Mouse (Mus musculus) stomach, embryonic 15.5 days (tissue): ENCODE results near the gene Rpl35. TPM values are rescaled to one million over a fixed set of nuclear protein-coding genes. Genes with fewer than 3 reads are reported as not detected.

Experiments used
- ATAC-seq: fragments of 200-750 bp; cut with Nextera tagmentation; 2 replicates; pipeline ENCODE4 v1.8.0; 2017; ENCODE audit warnings: low read depth, moderate number of reproducible peaks, moderate TSS enrichment; ENCODE audit not compliant: insufficient read depth, low FRiP score
- H3K27ac ChIP-seq: fragments of 300-500 bp; sonication (generic); 2 replicates; pipeline ENCODE4 v1.5.1; 2015; ENCODE audit warnings: mild to moderate bottlenecking, inconsistent platforms
- H3K27me3 ChIP-seq: fragments of 300-500 bp; sonication (generic); replicated peaks from 2 replicates; pipeline ENCODE4 v1.6.1; 2015; ENCODE audit warnings: inconsistent platforms
- H3K36me3 ChIP-seq: fragments of 300-500 bp; sonication (generic); 2 replicates; pipeline ENCODE4 v1.6.1; 2015; ENCODE audit warnings: inconsistent platforms
- H3K4me1 ChIP-seq: fragments of 300-500 bp; sonication (generic); 2 replicates; pipeline ENCODE4 v1.6.1; 2015; ENCODE audit warnings: inconsistent platforms
- H3K4me2 ChIP-seq: fragments of 300-500 bp; sonication (generic); 2 replicates; pipeline ENCODE4 v1.6.1; 2015; ENCODE audit warnings: mild to moderate bottlenecking, inconsistent platforms
- H3K4me3 ChIP-seq: fragments of 300-500 bp; sonication (generic); replicated peaks from 2 replicates; pipeline ENCODE4 v1.5.1; 2015; ENCODE audit warnings: inconsistent platforms
- H3K9ac ChIP-seq: fragments of 300-500 bp; sonication (generic); 2 replicates; pipeline ENCODE4 v1.6.1; 2015; ENCODE audit warnings: inconsistent platforms
- H3K9me3 ChIP-seq: fragments of 300-500 bp; sonication (generic); 2 replicates; pipeline ENCODE4 v1.6.1; 2016; ENCODE audit warnings: inconsistent platforms
- WGBS: fragments of 180-500 bp; shearing (Covaris S2); methylation state at CpG from one replicate; pipeline ENCODE4 v1.1.7; 2015; 5-methylcytosine and 5-hydroxymethylcytosine counted together
- polyA plus RNA-seq: library from polyadenylated mRNA; unstranded; fragments of >200 nt; fragmentation: Nextera tagmentation; extraction: Ambion mirVana; gene quantifications from 2 replicates; pipeline ENCODE4 v1.2.1, GENCODE M21; 2015

The Rpl35 gene
- polyA plus RNA-seq, 1 experiment from 2014 or later = 861 TPM

DNA sequence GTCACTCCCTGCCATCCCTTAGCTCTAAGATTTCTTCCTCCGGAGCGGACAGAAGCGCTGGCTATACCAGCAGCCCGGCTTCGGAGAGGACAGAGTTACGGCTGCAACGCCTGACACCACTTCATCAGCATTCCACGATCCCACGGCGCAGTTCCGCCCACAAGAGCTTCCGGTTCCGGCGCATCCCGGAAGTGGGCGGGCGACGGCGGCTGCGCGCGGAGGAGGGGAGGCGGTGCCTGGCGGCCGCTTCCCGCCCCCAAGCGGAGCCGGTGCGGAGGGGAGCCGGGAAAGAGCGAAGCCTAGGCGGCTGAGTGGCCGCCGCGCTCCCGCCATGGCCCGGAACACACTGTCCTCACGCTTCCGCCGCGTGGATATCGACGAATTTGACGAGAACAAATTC is 2.4 kb upstream of the Rpl35 start:
- no peaks in the 10 kb centered on the region for H3K9me3 ChIP-seq
- peak overlapping the region; percentile 96 for H3K27ac ChIP-seq
- H3K27me3 ChIP-seq = no peaks in the 10 kb centered on the region
- under 1% methylated on average over 44 of the region's 44 CpGs for WGBS
- H3K4me2 ChIP-seq = peak overlapping the region; percentile 83
- ATAC-seq = peak; percentile 85
- peak overlapping the region; percentile 92 for H3K9ac ChIP-seq
- peaks cover 34% of the 10 kb centered on the region for H3K4me1 ChIP-seq
- peak overlapping the region; percentile 93 for H3K4me3 ChIP-seq
- H3K36me3 ChIP-seq = peaks cover 10% of the 10 kb centered on the region

DNA sequence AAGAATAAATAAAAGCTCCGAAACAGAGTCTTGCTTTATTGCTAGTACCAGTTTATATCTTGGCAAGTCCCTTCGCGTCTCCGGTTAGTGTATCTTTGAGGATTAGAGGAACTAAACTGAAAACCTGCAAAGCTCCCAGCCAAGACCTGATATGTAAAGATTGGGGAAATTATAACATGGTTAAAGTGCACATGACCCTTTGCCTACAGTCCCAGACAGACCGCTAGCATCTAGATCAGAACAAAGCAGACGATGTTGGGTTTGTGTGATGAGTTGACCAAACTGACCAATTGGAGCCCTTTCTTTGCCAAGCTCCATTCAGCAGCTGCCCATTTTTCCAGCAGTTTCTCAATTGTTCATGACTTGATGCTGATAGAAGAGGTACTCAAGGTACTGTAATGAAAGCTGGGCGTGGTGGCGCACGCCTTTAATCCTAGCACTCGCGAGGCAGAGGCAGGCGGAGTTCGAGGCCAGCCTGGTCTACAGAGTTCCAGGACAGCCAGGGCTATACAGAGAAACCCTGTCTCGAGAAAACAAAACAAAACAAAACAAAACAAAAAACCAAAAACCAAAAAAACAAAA is 816 bp upstream of the Rpl35 start:
- no peak overlapping the region for H3K27ac ChIP-seq
- H3K9ac ChIP-seq = no peak overlapping the region
- no peaks in the 10 kb centered on the region for H3K9me3 ChIP-seq
- WGBS = 83% methylated on average over 14 of the region's 14 CpGs
- ATAC-seq = no peak
- H3K27me3 ChIP-seq = no peaks in the 10 kb centered on the region
- peak overlapping the region; percentile 77 for H3K4me2 ChIP-seq
- peaks cover 42% of the 10 kb centered on the region for H3K4me1 ChIP-seq
- H3K4me3 ChIP-seq = peak overlapping the region; percentile 77
- peaks cover 21% of the 10 kb centered on the region for H3K36me3 ChIP-seq

GRCm38 (mm10) chr2:39004880-39005435 is 466 bp downstream of the Rpl35 start, which contains the start of gene Arpc5l:
Gene Arpc5l, plus strand, starts transcription at chr2:39005348.
- peak within 1 kb of the TSS; percentile 77 for H3K4me2 ChIP-seq
- H3K36me3 ChIP-seq = peaks cover 26% of the 10 kb centered on the region
- peak within 1 kb of the TSS; percentile 88 for H3K27ac ChIP-seq
- peak within 1 kb of the TSS; percentile 77 for H3K4me3 ChIP-seq
- H3K9me3 ChIP-seq = no peaks in the 10 kb centered on the region
- H3K9ac ChIP-seq = peak within 1 kb of the TSS; percentile 86
- ATAC-seq = peak; percentile 87
- H3K4me1 ChIP-seq = peaks cover 42% of the 10 kb centered on the region
- WGBS = under 1% methylated on average over 58 of the region's 58 CpGs
- H3K27me3 ChIP-seq = no peaks in the 10 kb centered on the region

- no peak for ATAC-seq
- Histone ChIP-seq H3K4me3 (peak overlapping the region; percentile 77), H3K36me3 (peaks cover 26% of the 10 kb centered on the region), H3K9me3 (no peaks in the 10 kb centered on the region), H3K27ac (peak overlapping the region; percentile 88), H3K9ac (peak overlapping the region; percentile 86), H3K27me3 (no peaks in the 10 kb centered on the region), H3K4me1 (peaks cover 38% of the 10 kb centered on the region), H3K4me2 (peak overlapping the region; percentile 77)
- 0% methylated on average over 11 of the region's 11 CpGs for WGBS
These were observed 1.1 kb downstream of the Rpl35 start for GRCm38 (mm10) chr2:39004372-39004771.

DNA sequence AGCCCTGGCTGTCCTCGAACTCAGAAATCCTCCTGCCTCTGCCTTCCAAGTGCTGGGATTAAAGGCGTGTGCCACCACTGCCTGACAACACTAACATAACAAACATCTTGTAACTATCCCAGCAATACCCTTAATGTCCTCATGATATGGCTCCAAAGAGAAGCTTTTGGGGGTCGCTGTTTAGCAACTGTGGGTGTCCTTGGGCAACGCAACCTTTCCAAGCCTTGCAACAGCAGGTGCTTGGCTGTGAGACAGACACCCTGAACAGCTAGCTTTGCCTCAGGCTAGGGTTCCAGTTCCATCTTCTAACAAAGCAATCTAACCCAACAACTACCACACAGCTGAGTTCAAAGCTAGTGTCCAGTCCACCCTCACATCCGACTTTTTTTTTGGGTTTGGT is 1.9 kb downstream of the Rpl35 start:
- Histone ChIP-seq H3K36me3 (peaks cover 26% of the 10 kb centered on the region), H3K9me3 (no peaks in the 10 kb centered on the region), H3K9ac (peak overlapping the region; percentile 86; the same call in 1 of the 2 replicates), H3K27ac (no peak overlapping the region), H3K27me3 (no peaks in the 10 kb centered on the region), H3K4me3 (peak overlapping the region; percentile 77), H3K4me1 (peaks cover 34% of the 10 kb centered on the region), H3K4me2 (peak overlapping the region; percentile 77)
- ATAC-seq = no peak
- WGBS = 61% methylated on average over 5 of the region's 5 CpGs

GRCm38 (mm10) chr2:39003106-39003505 is 2.3 kb downstream of the Rpl35 start:
- Histone ChIP-seq H3K4me1 (peaks cover 38% of the 10 kb centered on the region), H3K9ac (no peak overlapping the region), H3K27ac (no peak overlapping the region), H3K4me2 (peak overlapping the region; percentile 77), H3K9me3 (no peaks in the 10 kb centered on the region), H3K4me3 (peak overlapping the region; percentile 77), H3K36me3 (peaks cover 26% of the 10 kb centered on the region), H3K27me3 (no peaks in the 10 kb centered on the region)
- WGBS = 49% methylated on average over 8 of the region's 8 CpGs
- ATAC-seq = no peak

- no peak for ATAC-seq
- H3K36me3 ChIP-seq = peaks cover 26% of the 10 kb centered on the region
- peaks cover 35% of the 10 kb centered on the region for H3K4me1 ChIP-seq
These were observed 3.6 kb downstream of the Rpl35 start for GRCm38 (mm10) chr2:39001866-39002265.

DNA sequence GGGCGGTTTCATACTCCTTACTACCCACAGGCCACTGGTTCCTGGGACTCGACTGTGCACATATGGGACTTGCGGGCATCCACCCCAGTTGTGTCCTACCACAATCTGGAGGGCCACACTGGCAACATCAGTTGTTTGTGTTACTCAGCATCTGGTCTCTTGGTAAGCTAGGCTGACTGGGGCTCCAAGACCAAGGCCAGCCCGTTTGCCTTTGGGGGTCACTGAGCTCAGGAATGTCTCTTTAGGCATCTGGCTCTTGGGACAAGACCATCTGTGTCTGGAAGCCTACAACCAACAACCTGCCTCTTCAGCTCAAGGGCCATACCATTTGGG is 4.9 kb downstream of the Rpl35 start:
- 83% methylated on average over 4 of the region's 4 CpGs for WGBS
- no peak overlapping the region for H3K27ac ChIP-seq
- ATAC-seq = no peak

More at GRCm38 (mm10) chr2:39001866-39002265, 3.6 kb downstream of the Rpl35 start:
- Histone ChIP-seq H3K9me3 (no peaks in the 10 kb centered on the region), H3K27me3 (no peaks in the 10 kb centered on the region), H3K27ac (no peak overlapping the region), H3K4me3 (no peak overlapping the region), H3K4me2 (no peak overlapping the region; the same call in 1 of the 2 replicates), H3K9ac (no peak overlapping the region)
- 74% methylated on average over 3 of the region's 3 CpGs for WGBS

DNA sequence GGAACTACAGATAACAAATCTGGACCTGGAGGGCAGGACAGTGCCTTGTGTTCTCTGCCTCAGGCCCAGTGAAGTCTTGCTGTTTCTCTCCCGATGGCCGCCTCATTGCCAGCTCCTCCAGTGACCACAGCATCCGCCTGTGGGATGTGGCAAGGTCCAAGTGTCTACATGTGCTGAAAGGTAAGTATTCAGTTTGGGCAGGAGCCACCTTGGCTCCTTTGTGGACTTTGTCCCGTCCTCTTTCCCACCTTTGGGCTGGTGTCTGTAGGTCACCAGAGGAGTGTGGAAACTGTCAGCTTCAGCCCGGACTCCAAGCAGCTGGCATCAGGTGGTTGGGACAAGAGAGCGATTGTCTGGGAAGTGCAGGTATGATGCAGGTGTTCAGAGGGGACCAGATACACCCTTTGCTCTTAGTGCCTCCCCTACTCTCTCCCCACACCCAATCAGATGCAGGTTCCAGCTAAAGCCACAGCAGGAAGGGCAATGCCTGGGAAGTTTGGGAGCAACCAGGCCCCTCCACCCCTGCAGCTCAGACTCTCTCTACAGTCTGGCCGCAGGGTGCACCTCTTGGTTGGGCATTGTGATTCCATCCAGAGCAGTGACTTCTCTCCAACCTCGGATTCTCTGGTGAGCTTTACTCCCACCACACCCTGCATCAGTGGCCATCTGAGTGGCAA is 5.4 kb downstream of the Rpl35 start:
- no peak overlapping the region for H3K4me3 ChIP-seq
- no peak for ATAC-seq
- peaks cover 28% of the 10 kb centered on the region for H3K4me1 ChIP-seq
- no peaks in the 10 kb centered on the region for H3K9me3 ChIP-seq
- H3K4me2 ChIP-seq = no peak overlapping the region
- no peak overlapping the region for H3K9ac ChIP-seq
- H3K27me3 ChIP-seq = no peaks in the 10 kb centered on the region
- no peak overlapping the region for H3K27ac ChIP-seq
- H3K36me3 ChIP-seq = peaks cover 26% of the 10 kb centered on the region
- 68% methylated on average over 8 of the region's 8 CpGs for WGBS

More for the DNA sequence above, 4.9 kb downstream of the Rpl35 start:
- Histone ChIP-seq H3K9me3 (no peaks in the 10 kb centered on the region), H3K4me3 (no peak overlapping the region), H3K4me1 (peaks cover 28% of the 10 kb centered on the region), H3K4me2 (no peak overlapping the region), H3K9ac (no peak overlapping the region), H3K27me3 (no peaks in the 10 kb centered on the region), H3K36me3 (peaks cover 26% of the 10 kb centered on the region)

DNA sequence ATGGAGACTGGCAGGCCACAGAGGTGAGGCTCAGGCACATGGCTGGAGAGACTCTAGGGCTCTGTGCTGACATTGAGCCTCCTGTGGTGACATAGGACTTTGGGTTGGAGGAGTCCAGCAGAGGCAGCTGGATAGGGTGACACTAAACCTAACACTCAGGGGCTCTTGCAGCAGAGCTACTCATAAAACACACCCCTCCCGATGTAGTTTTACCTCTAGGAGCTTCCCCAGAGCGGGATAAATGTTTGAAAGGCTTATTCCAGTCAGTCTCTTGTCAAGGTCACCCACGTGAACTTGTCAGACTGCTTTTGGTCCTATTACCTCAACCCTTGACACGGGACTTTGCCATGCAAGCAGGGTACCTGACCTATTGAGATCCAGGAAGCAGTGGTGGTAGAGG is 6.0 kb downstream of the Rpl35 start:
- no peaks in the 10 kb centered on the region for H3K27me3 ChIP-seq
- H3K9ac ChIP-seq = no peak overlapping the region
- H3K4me3 ChIP-seq = no peak overlapping the region
- peaks cover 26% of the 10 kb centered on the region for H3K36me3 ChIP-seq
- no peaks in the 10 kb centered on the region for H3K9me3 ChIP-seq
- no peak for ATAC-seq
- no peak overlapping the region for H3K27ac ChIP-seq
- H3K4me1 ChIP-seq = peaks cover 28% of the 10 kb centered on the region
- no peak overlapping the region for H3K4me2 ChIP-seq
- WGBS = 43% methylated on average over 4 of the region's 4 CpGs

- Histone ChIP-seq H3K4me2 (peak within 1 kb of the TSS; percentile 67), H3K9ac (peak within 1 kb of the TSS; percentile 21; the same call in 1 of the 2 replicates), H3K4me1 (peaks cover 14% of the 10 kb centered on the region; the same call in 1 of the 2 replicates), H3K9me3 (no peaks in the 10 kb centered on the region), H3K36me3 (peaks cover 17% of the 10 kb centered on the region), H3K4me3 (peak within 1 kb of the TSS; percentile 47), H3K27me3 (no peaks in the 10 kb centered on the region), H3K27ac (peak within 1 kb of the TSS; percentile 64)
- ATAC-seq = peak; percentile 93
- WGBS = 11% methylated on average over 33 of the region's 33 CpGs
These were observed 7.7 kb downstream of the Rpl35 start, which contains the start of gene Wdr38 for GRCm38 (mm10) chr2:38997386-38998374. Gene Wdr38, plus strand, starts transcription at chr2:38997476.
